ENCODE assay signal across 8 mouse cellular contexts in genomic region chr2:38927115-38927979, GRCm38 (mm10). TPM values are rescaled to one million over a fixed set of nuclear protein-coding genes. Genes with fewer than 3 reads are reported as not detected.
DNase-seq lines count a peak whose midpoint lies in the region; ATAC-seq and TF ChIP-seq lines count a peak whose summit lies in the region.

TSS of gene Nr6a1 (minus strand) at chr2:38927688.

- peak; percentile 60 to 66 for DNase-seq in left cerebral cortex, adult 18-20 months (ENCODE audit: low spot score in 2 of 2)
- DNase-seq in left cerebral cortex, adult 11 months (ENCODE audit: low spot score): no peak
- DNase-seq in cerebellum, postnatal 25 days: peak; percentile 65 to 83
- DNase-seq in gastrocnemius, adult 18-20 months (ENCODE audit: low spot score): peak; percentile 67
- peak; percentile 81 for DNase-seq in induced T-regulatory cell, adult 2 months (ENCODE audit: low read depth)
- DNase-seq in spleen, adult 2 months (ENCODE audit: low read depth in 1 of 2, low spot score in 2 of 2): peak; percentile 37 to 50

- no peak within 1 kb of the TSS for H3K27ac ChIP-seq in limb, embryonic 12.5 days
- no peak within 1 kb of the TSS for H3K27ac ChIP-seq in midbrain, embryonic 12.5 days (replicated peaks)
- no peak within 1 kb of the TSS for H3K27ac ChIP-seq in spleen, adult 2 months (ENCODE audit: insufficient read depth, low read length)

- no peak for TF ChIP-seq POLR2A in spleen, adult 2 months (IDR thresholded peaks at IDR 0.05; ENCODE audit: low read depth, low read length)

- peak; percentile 4; the same call in 1 of the 2 replicates for ATAC-seq in limb, embryonic 12.5 days (ENCODE audit: insufficient number of reproducible peaks, insufficient read depth, low FRiP score, low TSS enrichment, low read depth)
- ATAC-seq in midbrain, embryonic 12.5 days (ENCODE audit: low FRiP score, low read depth): peak; percentile 16; the same call in 1 of the 2 replicates

- no peak within 1 kb of the TSS; the same call in 1 of the 2 replicates for H3K9ac ChIP-seq in limb, embryonic 12.5 days (replicated peaks)
- H3K9ac ChIP-seq in midbrain, embryonic 12.5 days (replicated peaks): no peak within 1 kb of the TSS

- WGBS in limb, embryonic 12.5 days: 9% methylated on average over 18 of the region's 19 CpGs
- 12% methylated on average over 18 of the region's 19 CpGs for WGBS in midbrain, embryonic 12.5 days
- 7% methylated on average over 19 of the region's 19 CpGs for WGBS in spleen, adult 2 months

- H3K36me3 ChIP-seq in limb, embryonic 12.5 days: no peaks in the 10 kb centered on the region
- no peaks in the 10 kb centered on the region for H3K36me3 ChIP-seq in midbrain, embryonic 12.5 days
- no peaks in the 10 kb centered on the region for H3K36me3 ChIP-seq in spleen, adult 2 months (ENCODE audit: control insufficient read depth, insufficient read depth, low read length)

- H3K4me2 ChIP-seq in limb, embryonic 12.5 days: peak within 1 kb of the TSS; percentile 99
- H3K4me2 ChIP-seq in midbrain, embryonic 12.5 days (replicated peaks): peak within 1 kb of the TSS; percentile 99

- H3K27me3 ChIP-seq in limb, embryonic 12.5 days: peaks cover 15% of the 10 kb centered on the region
- peaks cover 38% of the 10 kb centered on the region for H3K27me3 ChIP-seq in midbrain, embryonic 12.5 days
- H3K27me3 ChIP-seq in spleen, adult 2 months (ENCODE audit: control insufficient read depth, insufficient read depth, low read length): peaks cover 16% of the 10 kb centered on the region

- H3K4me1 ChIP-seq in limb, embryonic 12.5 days (replicated peaks): peaks cover 20% of the 10 kb centered on the region
- H3K4me1 ChIP-seq in midbrain, embryonic 12.5 days: peaks cover 27% of the 10 kb centered on the region
- peaks cover 10% of the 10 kb centered on the region; the same call in 1 of the 2 replicates for H3K4me1 ChIP-seq in spleen, adult 2 months (ENCODE audit: control insufficient read depth, insufficient read depth, insufficient read length)

- no peaks in the 10 kb centered on the region for H3K9me3 ChIP-seq in limb, embryonic 12.5 days
- H3K9me3 ChIP-seq in midbrain, embryonic 12.5 days: no peaks in the 10 kb centered on the region

- TF ChIP-seq CTCF in spleen, adult 2 months (IDR thresholded peaks at IDR 0.05; ENCODE audit: extremely low read depth, insufficient read depth, insufficient read length, insufficient replicate concordance): peak; percentile 89

- peak within 1 kb of the TSS; percentile 41 for H3K4me3 ChIP-seq in limb, embryonic 12.5 days (replicated peaks)
- peak within 1 kb of the TSS; percentile 86 for H3K4me3 ChIP-seq in midbrain, embryonic 12.5 days
- H3K4me3 ChIP-seq in spleen, adult 2 months (ENCODE audit: extremely low read depth, insufficient read depth, insufficient read length): peak within 1 kb of the TSS; percentile 49

RNA-seq across cellular contexts. Expression of gene Nr6a1, which starts in this region (rescaled TPM):
- 10 to 100 TPM; 10.7 to 11.9 TPM for total RNA-seq in left cerebral cortex, adult 18-20 months (2021)
- total RNA-seq in gastrocnemius, adult 18-20 months (2021): 1 to 10 TPM; 3.5 to 4.1 TPM
- polyA plus RNA-seq in limb, embryonic 12.5 days (2016; fragmentation: Nextera tagmentation; extraction: Ambion mirVana): 0.83 and 0.85 TPM in 2 replicates
- 2.8 and 3.0 TPM in 2 replicates for polyA plus RNA-seq in midbrain, embryonic 12.5 days (2016; fragmentation: Nextera tagmentation; extraction: Ambion mirVana)
- polyA plus RNA-seq in spleen, adult 2 months (2012; rRNA removed): 0.70 and 1.3 TPM in 2 replicates

Comparison
In these comparisons a context has a peak if more than half of its experiments do, and no peak if none do; other contexts are left out.
1. Peak in ATAC-seq, H3K4me3 ChIP-seq and H3K4me2 ChIP-seq in limb, embryonic 12.5 days; RNA of the gene not detected or under 1 TPM.